Comparison of ENCODE assay signal across 8 mouse cellular contexts in the genomic region with DNA sequence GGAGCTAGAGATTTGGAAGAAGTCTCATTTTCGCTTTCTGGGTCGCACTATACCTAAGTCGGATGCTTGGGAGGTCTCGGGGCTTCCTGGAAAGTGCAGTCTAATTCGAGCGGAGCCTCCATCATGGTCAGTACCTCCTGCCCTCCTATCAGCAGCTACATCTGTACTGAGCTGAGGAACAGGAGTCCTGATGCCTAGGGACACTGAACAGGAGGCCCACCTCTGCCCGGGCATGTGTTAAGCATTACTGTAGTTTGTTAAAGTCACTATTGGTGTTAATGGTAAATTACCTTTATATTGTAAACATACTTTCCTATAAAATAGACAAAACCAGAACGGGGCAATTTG. TPM values are rescaled to one million over a fixed set of nuclear protein-coding genes. Genes with fewer than 3 reads are reported as not detected.
DNase-seq lines count a peak whose midpoint lies in the region; ATAC-seq and TF ChIP-seq lines count a peak whose summit lies in the region.

No protein-coding gene starts in this region.

- H3K9me3 ChIP-seq in heart, embryonic 12.5 days (replicated peaks), result no peaks in the 10 kb centered on the region
- no peaks in the 10 kb centered on the region for H3K9me3 ChIP-seq in E14TG2a.4 (ENCODE audit: low read length)
- no peaks in the 10 kb centered on the region for H3K9me3 ChIP-seq in forebrain, embryonic 13.5 days (replicated peaks)
- no peaks in the 10 kb centered on the region for H3K9me3 ChIP-seq in liver, embryonic 15.5 days (replicated peaks)

- 2% methylated on average over 8 of the region's 8 CpGs for WGBS in heart, embryonic 12.5 days
- WGBS in forebrain, embryonic 13.5 days, result under 1% methylated on average over 8 of the region's 8 CpGs
- WGBS in liver, embryonic 15.5 days (ENCODE audit: insufficient replicate concordance), result 2% methylated on average over 8 of the region's 8 CpGs

- H3K4me3 ChIP-seq in heart, embryonic 12.5 days, result peak overlapping the region; percentile 92
- H3K4me3 ChIP-seq in E14TG2a.4 (replicated peaks; ENCODE audit: low read length), result peak overlapping the region; percentile 90
- peak overlapping the region; percentile 75 for H3K4me3 ChIP-seq in forebrain, embryonic 13.5 days
- H3K4me3 ChIP-seq in liver, embryonic 15.5 days (replicated peaks), result peak overlapping the region; percentile 88

- peaks cover 13% of the 10 kb centered on the region for H3K4me1 ChIP-seq in heart, embryonic 12.5 days (replicated peaks)
- H3K4me1 ChIP-seq in E14TG2a.4 (replicated peaks; ENCODE audit: low read depth, low read length), result peaks cover 43% of the 10 kb centered on the region
- H3K4me1 ChIP-seq in forebrain, embryonic 13.5 days, result peaks cover 20% of the 10 kb centered on the region
- peaks cover 22% of the 10 kb centered on the region for H3K4me1 ChIP-seq in liver, embryonic 15.5 days (replicated peaks)

- no peak for TF ChIP-seq CTCF in E14TG2a.4 (conservative IDR thresholded peaks at IDR 0.05; ENCODE audit: low read length)

- H3K36me3 ChIP-seq in heart, embryonic 12.5 days, result peaks cover 23% of the 10 kb centered on the region
- H3K36me3 ChIP-seq in E14TG2a.4 (ENCODE audit: insufficient read depth, low read length), result peaks cover 13% of the 10 kb centered on the region
- peaks cover 21% of the 10 kb centered on the region for H3K36me3 ChIP-seq in forebrain, embryonic 13.5 days (ENCODE audit: poor library complexity, severe bottlenecking)
- peaks cover 18% of the 10 kb centered on the region for H3K36me3 ChIP-seq in liver, embryonic 15.5 days (replicated peaks)

- peak overlapping the region; percentile 96 for H3K9ac ChIP-seq in heart, embryonic 12.5 days
- peak overlapping the region; percentile 89 for H3K9ac ChIP-seq in forebrain, embryonic 13.5 days
- H3K9ac ChIP-seq in liver, embryonic 15.5 days, result peak overlapping the region; percentile 81

- ATAC-seq in heart, embryonic 12.5 days (ENCODE audit: insufficient number of reproducible peaks, low FRiP score), result peak; percentile 81
- peak; percentile 82 for ATAC-seq in forebrain, embryonic 13.5 days
- peak; percentile 84 for ATAC-seq in liver, embryonic 15.5 days (ENCODE audit: insufficient read depth)
- no peak for ATAC-seq in granulocyte monocyte progenitor cell, adult 5-6 weeks (replicated peaks; ENCODE audit: poor library complexity, severe bottlenecking)

- DNase-seq in heart, postnatal 36 days, result no peak
- DNase-seq in layer of hippocampus, adult 9-10 months (ENCODE audit: low spot score), result no peak
- no peak for DNase-seq in adipocyte (ENCODE audit: low spot score)

- peak overlapping the region; percentile 97 for H3K27ac ChIP-seq in heart, embryonic 12.5 days (ENCODE audit: poor library complexity, severe bottlenecking)
- peak overlapping the region; percentile 90 for H3K27ac ChIP-seq in forebrain, embryonic 13.5 days
- H3K27ac ChIP-seq in liver, embryonic 15.5 days (replicated peaks), result peak overlapping the region; percentile 96

- no peaks in the 10 kb centered on the region for H3K27me3 ChIP-seq in heart, embryonic 12.5 days (replicated peaks)
- peaks cover 2% of the 10 kb centered on the region; the same call in 1 of the 2 replicates for H3K27me3 ChIP-seq in E14TG2a.4 (ENCODE audit: insufficient read depth, low read length)
- H3K27me3 ChIP-seq in forebrain, embryonic 13.5 days, result no peaks in the 10 kb centered on the region
- no peaks in the 10 kb centered on the region for H3K27me3 ChIP-seq in liver, embryonic 15.5 days

- peak overlapping the region; percentile 79 for H3K4me2 ChIP-seq in heart, embryonic 12.5 days
- peak overlapping the region; percentile 66 for H3K4me2 ChIP-seq in forebrain, embryonic 13.5 days
- H3K4me2 ChIP-seq in liver, embryonic 15.5 days, result peak overlapping the region; percentile 82

- intact Hi-C loops in heart, postnatal 36 days (cut with DNase I), result loop anchor here (2.0 kb wide), 2 partner anchors 18 to 28 kb away; no protein-coding TSS in a partner anchor

RNA-seq across cellular contexts. Expression of gene Zfp213, which starts 0.3 kb away (rescaled TPM):
- 14.1 and 16.9 TPM in 2 replicates for polyA plus RNA-seq in heart, embryonic 12.5 days (2016; fragmentation: Nextera tagmentation; extraction: Ambion mirVana)
- 1 to 10 TPM; 4.9 to 5.1 TPM for total RNA-seq in heart, postnatal 36 days (2021)
- 20.7 and 22.4 TPM in 2 replicates for polyA plus RNA-seq in forebrain, embryonic 13.5 days (2015; fragmentation: Nextera tagmentation; extraction: Ambion mirVana)
- polyA plus RNA-seq in liver, embryonic 15.5 days (2015; fragmentation: Nextera tagmentation; extraction: Ambion mirVana), result 5.3 and 5.5 TPM in 2 replicates
- 4.9 and 6.9 TPM in 2 replicates for total RNA-seq in granulocyte monocyte progenitor cell, adult 5-6 weeks (2014; fragmentation: Nextera tagmentation)
- 9.7 and 10.7 TPM in 2 replicates for total RNA-seq in granulocyte monocyte progenitor cell, adult 5-6 weeks (2017)

RNA-seq across cellular contexts. Expression of gene Zfp13, which starts 34.9 kb away (rescaled TPM):
- 9.1 and 10.7 TPM in 2 replicates for polyA plus RNA-seq in heart, embryonic 12.5 days (2016; fragmentation: Nextera tagmentation; extraction: Ambion mirVana)
- 1 to 10 TPM; 2.4 to 4.1 TPM for total RNA-seq in heart, postnatal 36 days (2021)
- 21.2 and 26.8 TPM in 2 replicates for polyA plus RNA-seq in forebrain, embryonic 13.5 days (2015; fragmentation: Nextera tagmentation; extraction: Ambion mirVana)
- 1.3 and 1.8 TPM in 2 replicates for polyA plus RNA-seq in liver, embryonic 15.5 days (2015; fragmentation: Nextera tagmentation; extraction: Ambion mirVana)
- total RNA-seq in granulocyte monocyte progenitor cell, adult 5-6 weeks (2014; fragmentation: Nextera tagmentation), result 1.7 and 2.2 TPM in 2 replicates
- total RNA-seq in granulocyte monocyte progenitor cell, adult 5-6 weeks (2017), result 0.46 and 0.56 TPM in 2 replicates

RNA-seq across cellular contexts. Expression of gene Zscan10, which starts 36.3 kb away (rescaled TPM):
- not detected in 2 replicates for polyA plus RNA-seq in heart, embryonic 12.5 days (2016; fragmentation: Nextera tagmentation; extraction: Ambion mirVana)
- total RNA-seq in heart, postnatal 36 days (2021), result not detected
- 0.24 TPM in 1 of 2 replicates, not detected in the other for polyA plus RNA-seq in forebrain, embryonic 13.5 days (2015; fragmentation: Nextera tagmentation; extraction: Ambion mirVana)
- polyA plus RNA-seq in liver, embryonic 15.5 days (2015; fragmentation: Nextera tagmentation; extraction: Ambion mirVana), result 0.16 TPM in 1 of 2 replicates, not detected in the other
- not detected in 2 replicates for total RNA-seq in granulocyte monocyte progenitor cell, adult 5-6 weeks (2014; fragmentation: Nextera tagmentation)
- not detected in 2 replicates for total RNA-seq in granulocyte monocyte progenitor cell, adult 5-6 weeks (2017)
